Mouse (Mus musculus) thymus, adult 18-20 months (tissue): ENCODE measurements around the gene Dr1.
A peak's percentile ranks its signal among the peaks of the same experiment; 100 is the strongest.
"Not testable (repeated sequence)": the region's sequence is repeated elsewhere in the genome, so short reads cannot be mapped to it uniquely, and the experiment has no call there.

Experiments used
- DNase-seq, 2 experiments: peaks; one replicate each; pipeline ENCODE4 v3.0.0; 2022; ENCODE audit warnings: mixed read lengths in 2 of 2

Dr1 gene

DNA sequence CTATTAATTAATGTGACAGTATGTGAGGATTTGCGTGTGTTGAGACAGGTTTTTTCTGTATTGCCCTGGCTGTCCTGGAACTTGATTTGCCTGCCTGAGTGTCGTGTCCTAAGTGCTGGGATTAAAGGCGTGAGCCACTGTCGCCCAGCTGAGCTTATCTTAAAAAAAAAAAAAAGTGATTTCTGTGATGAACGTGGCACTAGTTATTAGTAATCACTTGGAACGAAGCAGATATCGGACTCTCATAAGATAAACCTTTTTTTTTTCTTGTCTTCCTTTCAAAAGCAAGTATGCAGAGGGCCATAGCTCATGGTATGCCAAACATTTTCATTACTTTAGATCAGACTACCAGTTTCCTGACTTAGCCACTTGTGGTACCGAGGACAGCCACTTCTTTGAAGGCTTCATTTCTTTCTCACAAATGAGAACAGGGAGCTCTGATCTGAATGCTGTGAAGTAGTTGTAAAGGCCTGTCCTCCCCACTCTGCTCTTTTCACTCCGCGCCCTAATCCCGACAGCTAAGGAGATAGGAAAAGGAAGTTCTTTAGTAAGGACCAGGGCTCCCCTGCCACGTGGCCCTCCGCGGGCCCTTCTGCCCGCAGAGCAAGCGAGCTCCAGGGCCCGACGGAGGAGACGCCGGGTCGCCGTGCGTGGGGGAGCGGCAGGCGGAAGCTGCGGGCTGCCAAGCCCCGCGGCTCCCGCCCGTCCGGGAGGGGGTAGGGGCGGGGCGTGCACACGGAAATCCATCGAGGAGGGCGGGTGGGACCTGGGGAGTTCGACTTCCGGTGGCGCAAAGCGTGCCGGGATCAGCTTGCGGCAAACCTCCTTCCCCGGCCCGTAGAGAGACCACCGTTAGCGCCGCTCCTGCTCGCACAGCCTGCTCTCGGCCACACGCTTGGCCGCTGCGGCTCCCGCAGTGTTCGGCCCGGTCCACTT, at the start of gene Dr1:
TSS of gene Dr1 (plus strand) at position 771 of the 936 bp plus-strand sequence.
- peak; percentile 80 to 81 for DNase-seq

DNA sequence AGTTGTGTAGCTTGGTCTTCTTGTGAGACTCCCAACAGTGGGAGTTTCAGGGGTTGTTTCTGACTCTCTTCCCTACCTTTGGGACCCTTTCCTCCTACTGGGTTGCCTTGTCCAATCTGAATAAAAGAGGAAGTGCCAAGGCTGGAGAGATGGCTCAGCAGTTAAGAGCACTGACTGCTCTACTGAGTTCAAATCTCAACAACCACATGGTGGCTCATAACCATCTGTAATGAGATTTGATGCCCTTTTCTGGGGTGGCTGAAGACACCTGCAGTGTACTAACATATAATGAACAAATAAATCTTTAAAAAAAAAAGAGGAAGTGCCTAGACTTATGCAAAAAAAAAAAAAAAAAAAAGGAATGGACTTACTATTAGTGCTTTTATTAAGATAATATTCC, 44.6 kb upstream of the Dr1 start:
- DNase-seq: no peak

DNA sequence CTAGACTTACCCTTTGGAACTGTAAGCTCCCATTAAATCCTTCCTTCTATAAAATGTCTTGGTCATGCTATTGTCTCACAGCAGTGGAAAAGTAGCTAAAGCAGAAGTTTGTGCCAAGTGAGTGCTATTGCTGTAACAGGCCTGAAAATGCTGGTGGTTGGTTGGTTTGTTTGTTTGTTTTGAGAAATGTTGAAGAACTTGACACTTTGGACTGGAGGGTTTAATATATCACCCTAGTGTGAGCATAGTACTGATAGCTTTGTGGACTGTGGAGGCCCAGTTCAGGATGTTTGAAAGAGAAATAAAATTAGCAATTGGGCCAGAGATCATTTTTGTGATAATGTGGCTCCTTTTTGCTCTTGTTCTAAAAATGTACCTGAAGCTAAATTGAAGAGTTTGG, 42.5 kb upstream of the Dr1 start:
- DNase-seq: no peak

DNA sequence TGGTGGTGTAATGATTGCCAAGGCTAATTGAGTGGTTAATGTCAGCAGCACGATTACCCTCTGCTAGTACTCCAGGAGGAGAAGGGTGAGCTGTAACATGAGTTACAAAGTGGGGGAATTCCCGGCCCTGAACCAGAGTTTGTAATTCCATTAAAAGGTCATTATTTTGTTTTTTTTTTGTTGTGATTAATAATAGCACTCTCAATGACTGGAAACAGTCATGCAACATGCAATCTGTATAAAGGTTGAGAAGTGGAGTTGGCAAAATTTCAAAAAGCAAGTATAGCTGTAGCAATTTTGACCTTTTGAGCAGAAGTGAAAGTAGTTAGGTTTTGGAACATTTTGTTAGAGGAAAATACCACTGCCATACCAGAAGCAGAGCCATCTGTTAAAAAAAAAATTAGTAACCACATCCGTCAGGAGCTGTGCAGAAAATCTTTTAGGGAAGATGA, 22.4 kb upstream of the Dr1 start:
- no peak for DNase-seq

DNA sequence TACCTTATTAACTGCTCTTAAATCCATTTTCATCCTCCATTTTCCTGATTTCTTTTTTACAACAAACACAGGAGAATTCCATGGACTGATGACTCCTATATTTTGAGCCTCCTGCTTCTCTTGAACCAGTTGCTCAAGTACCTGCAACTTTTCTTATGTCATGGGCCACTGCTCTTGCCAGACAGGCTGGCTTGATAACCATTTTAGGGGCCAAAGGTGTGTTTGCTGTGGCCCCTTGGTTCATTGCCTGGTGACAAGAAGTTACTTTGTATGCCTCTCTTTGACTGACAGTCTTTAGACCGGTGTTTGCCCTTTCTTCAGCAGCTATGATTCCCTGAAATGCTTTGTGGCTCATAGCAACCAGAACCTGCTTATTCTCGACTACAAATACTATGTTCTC, 18.7 kb upstream of the Dr1 start:
- DNase-seq: no peak

DNA sequence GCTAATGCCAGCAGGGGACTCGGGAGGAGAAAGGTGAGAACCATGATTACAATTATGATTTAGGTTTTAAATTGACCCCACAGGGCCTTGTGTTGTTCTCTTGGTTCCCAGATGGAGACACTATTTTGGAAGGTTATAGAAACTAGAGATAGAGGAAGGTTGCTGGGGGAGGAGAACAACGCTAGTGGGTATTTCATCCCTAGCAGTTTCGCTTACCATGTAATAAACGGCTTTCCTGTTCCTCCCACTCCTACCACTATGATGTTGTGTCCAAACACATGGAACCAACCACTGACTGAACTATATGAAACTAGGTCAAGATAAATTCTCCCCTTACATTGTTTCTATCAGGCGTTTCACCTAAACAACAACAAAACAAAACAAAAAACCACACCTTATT, 13.4 kb upstream of the Dr1 start:
- DNase-seq: no peak

DNA sequence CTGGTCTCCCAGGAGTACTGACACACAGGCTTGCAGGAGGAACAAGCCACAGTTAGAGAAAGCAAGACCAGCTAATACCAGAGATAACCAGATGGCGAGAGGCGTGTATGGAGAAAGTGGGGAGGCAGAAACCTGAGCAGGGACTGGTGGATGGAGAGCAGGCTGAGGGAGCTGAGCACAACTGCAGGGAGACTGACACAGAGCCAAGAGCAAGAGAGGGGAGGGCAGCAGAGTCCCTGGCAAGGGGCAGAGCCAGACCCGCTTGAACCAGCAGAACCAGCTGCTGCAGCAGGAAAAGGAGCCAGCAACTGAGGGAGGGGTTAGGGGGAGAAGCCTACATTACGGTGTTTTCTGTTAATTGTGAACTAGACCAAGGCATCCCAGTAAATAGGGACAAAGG, 6.0 kb upstream of the Dr1 start:
- DNase-seq: no peak

DNA sequence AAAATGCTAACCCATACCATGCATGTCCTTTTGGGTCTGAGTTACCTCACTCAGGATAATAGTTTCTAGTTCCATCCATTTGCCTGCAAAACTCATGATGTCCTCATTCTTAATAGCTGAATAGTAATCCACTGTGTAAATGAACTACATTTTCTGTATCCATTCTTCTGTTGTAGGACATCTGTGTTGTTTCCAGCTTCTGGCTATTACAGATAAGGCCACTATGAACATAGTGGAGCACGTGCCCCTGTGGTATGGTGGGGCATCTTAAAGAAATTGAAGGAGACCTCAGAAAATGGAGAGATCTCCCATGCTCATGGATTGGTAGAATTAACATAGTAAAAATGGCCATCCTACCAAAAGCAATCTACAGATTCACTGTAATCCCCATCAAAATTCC, 4.9 kb upstream of the Dr1 start:
- not testable (repeated sequence) for DNase-seq

DNA sequence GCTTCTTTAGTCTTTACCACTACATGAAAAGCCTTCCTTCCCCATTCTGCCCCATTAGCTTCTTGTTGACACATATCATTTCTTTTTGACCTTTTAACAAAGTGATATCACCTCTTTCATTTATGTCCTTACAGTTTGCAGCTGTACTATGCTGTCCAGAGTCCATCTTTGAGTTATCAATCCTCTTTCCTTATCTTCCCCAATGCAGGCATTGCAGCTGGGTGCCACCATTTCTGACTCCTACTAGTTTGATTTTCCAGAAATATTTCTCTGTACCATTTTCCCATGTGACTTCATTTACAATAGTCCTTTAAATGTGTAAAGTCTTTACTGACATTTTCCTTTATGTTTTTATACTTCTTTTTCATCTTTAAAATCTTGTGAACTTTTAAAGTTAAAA, 1.7 kb upstream of the Dr1 start:
- DNase-seq: no peak

DNA sequence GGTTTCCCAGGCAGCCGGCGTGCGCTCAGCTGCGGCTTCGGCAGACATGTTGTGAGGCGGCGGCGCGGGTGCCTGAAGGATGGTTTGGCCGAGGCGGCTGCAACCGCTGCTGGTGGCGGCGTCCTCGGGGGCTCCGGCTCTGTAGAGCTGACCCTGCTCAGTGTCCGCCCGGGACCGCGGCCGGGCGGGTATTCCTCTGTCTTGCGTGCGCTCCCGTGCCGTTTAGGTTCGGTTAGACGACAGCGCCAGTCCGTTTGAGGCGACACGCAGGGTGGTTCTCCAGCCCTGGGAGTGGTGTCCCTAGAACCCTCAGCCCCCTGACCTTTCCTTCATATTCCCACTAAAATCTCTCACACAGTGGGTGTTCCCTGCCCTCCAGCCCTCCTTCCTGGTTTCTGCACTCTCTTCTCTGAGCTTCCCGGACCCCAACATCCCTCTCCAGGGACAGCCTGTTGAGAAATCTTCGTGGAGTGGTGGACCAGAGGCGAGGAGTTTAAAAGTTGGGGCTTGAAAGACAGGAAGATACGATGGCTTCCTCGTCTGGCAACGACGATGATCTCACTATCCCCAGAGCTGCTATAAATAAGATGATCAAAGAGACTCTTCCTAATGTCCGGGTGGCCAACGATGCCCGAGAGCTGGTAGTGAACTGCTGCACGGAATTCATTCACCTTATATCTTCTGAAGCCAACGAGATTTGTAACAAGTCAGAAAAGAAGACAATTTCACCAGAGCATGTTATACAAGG, 540 bp downstream of the Dr1 start:
- DNase-seq: no peak

DNA sequence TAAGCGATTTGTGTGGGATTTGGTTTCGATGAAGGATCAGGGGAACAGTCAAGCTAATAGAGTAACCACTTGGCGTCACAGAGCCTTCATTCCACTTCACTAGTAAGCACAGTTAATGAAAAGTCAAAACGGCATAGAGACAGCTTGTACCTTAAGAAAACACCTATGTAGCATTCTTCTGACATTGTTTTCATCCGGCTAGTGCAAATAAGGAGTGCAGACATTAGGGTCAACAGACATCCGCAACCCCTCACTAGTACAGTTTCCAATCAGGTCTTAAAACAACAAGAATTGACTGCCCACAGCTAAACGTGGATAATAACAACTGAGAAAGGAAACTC, 1.1 kb downstream of the Dr1 start:
- no peak for DNase-seq

DNA sequence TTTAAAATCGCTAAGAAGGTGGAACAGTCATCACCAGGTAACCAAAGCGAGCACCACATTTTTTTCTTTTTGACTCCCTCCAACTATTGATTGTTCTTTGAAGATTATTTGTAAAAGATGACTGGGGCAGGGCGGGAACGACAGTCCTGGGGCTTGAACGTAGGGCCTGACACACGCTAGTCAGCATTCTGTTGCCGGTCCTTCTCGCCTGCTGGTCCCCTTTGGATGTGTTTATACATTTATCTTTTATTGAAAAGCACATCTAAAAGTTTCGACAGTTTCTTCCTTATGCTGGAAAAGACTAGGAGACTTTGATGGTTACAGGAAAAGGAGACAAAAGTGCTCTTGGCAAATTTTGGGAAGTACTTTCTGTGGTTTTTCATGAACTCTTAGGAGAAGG, 1.7 kb downstream of the Dr1 start:
- no peak for DNase-seq

DNA sequence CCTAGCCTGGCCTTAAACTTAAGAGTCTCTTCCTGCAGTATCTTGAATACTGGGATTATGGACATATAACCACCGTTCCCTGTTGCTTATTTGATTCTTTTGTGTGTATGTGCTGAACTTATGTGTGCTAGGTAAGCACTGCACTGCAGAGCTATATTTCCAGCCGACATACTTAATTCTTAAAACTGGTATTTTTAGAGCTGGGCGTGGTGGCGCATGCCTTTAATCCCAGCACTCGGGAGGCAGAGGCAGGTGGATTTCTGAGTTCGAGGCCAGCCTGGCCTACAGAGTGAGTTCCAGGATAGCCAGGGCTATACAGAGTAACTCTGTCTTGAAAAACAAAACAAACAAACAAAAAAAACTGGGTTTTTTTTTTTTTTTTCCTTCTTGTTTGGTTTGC, 2.6 kb downstream of the Dr1 start:
- DNase-seq: not testable (repeated sequence)

DNA sequence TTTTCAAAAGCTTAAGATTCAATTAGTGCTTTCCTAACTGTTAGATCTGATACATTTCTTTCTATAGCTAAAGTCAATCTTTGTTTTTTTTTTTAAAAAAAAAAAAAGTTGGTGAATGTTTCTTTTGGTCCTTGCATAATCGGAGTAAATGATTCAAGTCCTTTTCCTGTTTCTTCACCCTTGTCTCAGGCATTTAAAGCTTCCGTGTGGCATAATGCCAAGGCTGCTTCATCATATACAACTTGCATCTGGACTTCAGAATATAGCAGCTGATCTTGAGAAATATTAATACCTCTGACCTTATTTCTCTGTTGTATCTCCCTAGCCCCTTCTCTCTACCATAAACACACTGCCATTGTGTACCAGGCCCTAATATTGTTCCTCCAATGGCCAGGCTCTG, 18.3 kb downstream of the Dr1 start:
- no peak for DNase-seq

DNA sequence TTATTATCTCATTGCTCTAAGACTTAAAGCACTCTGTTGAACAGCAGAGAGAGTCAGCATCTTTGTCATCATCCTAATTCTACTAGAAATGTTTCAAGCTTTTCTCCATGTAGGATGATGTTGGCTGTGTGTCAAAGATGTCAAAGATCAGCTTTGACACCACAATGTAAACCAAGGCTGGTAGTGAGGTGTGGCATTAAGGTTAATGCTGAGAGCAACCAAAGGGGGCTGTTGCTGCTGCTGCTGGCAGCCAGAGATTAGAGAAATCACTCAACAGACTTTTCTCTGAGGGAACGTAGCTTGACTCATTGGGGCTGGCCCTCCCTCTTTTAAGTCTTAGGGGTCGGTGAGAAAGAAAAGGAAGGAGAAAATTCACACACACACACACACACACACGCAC, 32.9 kb downstream of the Dr1 start:
- no peak for DNase-seq

DNA sequence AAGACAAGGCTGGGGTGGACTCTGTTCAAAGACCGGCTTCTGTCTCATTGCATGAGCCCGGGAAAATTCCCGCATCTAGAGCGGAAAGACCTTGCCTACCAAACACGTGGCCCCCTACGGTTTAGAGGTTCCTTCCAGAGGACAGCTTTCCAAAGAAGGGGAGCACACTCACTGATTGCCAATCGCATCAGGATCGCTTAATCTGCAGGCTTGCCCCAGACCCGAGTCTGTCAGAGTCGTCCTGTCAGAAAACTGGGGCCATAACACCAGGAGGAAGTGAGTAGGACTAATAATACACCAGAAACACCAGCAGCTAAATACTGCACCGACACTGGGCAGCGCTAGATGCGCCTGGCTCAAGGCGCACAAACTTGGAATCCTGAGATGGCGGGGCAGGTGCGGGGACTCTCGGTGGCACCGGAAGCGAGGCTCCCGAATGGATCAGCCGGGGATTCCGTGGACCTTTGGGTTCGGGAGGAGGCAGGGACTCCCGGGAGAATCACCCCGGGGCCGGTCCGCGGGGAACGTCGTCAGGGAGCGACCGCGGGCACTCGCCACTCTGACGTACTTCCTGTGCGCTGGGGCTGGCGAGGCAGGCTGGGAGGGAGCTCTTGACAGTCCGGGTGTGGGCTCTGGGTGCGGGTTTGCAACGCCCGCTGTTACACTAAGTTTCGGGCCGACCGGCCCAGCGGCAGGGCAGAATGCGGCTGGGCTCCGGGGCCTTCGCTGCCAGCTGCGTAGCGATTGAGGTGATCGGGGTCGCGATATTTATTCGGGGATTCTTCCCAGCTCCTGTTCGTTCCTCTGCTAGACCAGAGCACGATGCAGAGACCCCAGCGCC, 43.7 kb downstream of the Dr1 start, which contains the start of gene Pigg:
TSS of gene Pigg (plus strand) at position 386 of the 841 bp plus-strand sequence.
- peak; percentile 74 to 75 for DNase-seq

DNA sequence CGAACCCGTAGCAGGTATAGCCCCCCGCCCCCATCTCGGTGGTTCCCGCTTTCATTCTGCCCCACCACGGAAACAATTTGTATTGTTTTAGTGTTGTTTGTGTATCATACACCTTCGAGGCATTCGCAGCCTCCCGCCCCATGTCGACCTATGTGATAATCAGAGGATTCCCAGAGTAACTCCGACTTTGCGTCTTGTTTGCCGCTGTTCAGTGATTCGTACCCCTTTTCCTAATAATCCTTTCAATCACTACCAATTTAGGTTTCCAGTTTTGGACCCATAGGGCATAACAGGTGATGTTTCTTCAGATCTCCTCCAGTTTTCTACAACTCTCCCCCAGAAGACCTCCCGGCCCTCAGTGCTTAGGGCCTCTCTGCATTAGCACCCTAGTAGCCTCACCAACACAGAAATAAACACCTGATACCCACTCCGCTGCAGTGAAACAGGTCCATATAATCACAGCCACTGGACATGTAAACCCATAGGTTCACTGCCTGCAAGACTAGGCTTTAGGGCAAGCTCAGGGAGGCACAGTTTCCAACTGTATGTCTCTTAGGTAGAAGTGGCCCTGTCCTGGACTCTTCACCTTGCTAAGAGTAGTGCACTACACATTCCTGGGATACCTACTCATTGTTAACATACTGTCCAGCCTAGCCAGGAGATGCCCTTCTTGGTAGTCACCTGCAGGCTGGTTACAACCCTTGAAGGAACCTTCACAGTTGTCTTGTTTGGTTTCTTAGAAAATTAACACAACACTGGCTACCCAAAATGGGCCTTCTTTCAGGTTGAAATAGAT, 44.6 kb downstream of the Dr1 start:
- DNase-seq: no peak
